Mouse (Mus musculus) monocyte, adult 2 months (primary cell): ENCODE measurements around the gene Bdkrb2.

Experiments
- DNase-seq, 2 experiments: peaks; one replicate each; pipeline ENCODE4 v3.0.0; 2022; ENCODE audit warnings: low spot score in 2 of 2, low read depth in 1 of 2

Gene Bdkrb2

GRCm38 (mm10) chr12:105546538-105546937 is 16.5 kb upstream of the Bdkrb2 start:
- DNase-seq: no peak

GRCm38 (mm10) chr12:105547151-105547550 is 15.9 kb upstream of the Bdkrb2 start:
- no peak for DNase-seq

DNA sequence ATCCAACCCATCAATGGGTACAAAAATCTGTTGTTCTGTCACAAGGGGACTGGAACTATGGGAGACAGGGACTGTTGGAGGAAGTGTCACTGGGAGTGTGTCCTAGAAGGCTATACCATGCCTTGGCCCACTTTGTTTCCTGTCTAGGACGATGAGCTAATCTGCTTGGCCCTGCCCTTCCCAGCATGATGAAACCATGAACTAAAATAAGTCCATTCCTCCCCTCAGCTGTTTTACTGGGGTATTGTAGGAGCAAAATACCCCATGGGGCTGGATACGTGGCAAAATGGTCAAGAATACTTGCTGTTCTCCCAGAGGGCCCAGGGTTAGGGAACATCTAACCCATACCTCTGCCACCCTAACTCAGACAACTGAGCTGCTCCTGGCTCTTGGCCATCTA is 15.0 kb upstream of the Bdkrb2 start:
- DNase-seq: no peak

GRCm38 (mm10) chr12:105548881-105549280 is 14.1 kb upstream of the Bdkrb2 start:
- DNase-seq: no peak

DNA sequence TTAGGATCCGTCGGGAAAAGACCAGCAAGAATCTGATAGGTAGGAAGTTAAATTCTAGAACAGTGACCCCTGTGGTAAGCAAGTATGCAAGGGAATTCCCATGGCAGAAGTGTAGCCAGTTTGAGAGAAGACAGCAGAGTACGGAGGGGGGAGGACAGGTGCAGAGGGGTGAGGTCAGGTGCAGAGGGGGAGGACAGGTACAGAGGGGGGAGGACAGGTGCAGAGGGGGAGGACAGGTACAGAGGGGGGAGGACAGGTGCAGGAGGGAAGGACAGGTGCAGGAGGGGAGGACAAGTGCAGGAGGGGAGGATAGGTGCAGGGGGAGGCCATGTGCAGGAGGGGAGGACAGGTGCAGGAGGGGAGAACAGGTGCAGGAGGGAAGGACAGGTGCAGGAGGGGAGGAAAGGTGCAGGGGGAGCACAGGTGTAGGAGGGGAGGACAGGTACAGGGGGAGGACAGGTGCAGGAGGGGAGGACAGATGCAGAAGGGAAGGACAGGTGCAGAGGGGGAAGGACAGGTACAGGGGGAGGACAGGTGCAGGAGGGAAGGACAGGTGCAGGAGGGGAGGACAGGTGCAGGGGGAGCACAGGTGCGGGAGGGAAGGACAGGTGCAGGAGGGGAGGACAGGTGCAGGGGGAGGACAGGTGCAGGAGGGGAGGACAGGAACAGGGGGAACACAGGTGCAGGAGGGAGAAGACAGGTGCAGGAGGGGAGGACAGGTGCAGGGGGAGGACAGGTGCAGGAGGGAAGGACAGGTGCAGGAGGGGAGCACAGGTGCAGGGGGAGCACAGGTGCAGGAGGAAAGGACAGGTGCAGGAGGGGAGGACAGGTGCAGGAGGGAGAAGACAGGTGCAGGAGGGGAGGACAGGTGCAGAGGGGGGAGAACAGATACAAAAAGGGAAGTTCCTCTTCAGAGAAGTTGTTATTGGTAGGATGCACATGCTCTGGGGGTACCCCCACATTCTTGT is 12.9 kb upstream of the Bdkrb2 start:
- no peak for DNase-seq

DNA sequence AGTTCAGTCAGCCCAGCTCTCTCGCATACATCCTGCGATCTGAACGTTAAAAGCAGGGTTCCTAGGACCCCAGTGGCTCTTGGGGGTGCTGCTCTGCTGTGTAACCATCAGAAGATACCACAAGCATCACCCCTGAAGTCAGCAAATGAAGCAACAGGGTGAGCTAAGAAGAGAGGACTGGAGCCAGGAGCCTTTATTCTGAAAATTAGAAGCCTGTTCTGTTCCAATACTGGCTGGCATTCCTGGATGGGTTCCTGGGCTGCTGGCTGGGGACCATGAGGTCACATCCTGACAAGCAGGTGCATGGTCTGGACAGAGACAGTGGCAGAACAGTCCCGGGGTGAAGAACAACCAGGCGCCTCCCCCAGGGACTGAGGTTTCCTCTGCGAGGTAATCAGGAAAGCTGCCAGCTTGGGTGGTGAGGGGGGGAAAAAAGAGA is 11.5 kb upstream of the Bdkrb2 start:
- no peak for DNase-seq

GRCm38 (mm10) chr12:105554151-105554772 is 8.8 kb upstream of the Bdkrb2 start:
- no peak for DNase-seq

DNA sequence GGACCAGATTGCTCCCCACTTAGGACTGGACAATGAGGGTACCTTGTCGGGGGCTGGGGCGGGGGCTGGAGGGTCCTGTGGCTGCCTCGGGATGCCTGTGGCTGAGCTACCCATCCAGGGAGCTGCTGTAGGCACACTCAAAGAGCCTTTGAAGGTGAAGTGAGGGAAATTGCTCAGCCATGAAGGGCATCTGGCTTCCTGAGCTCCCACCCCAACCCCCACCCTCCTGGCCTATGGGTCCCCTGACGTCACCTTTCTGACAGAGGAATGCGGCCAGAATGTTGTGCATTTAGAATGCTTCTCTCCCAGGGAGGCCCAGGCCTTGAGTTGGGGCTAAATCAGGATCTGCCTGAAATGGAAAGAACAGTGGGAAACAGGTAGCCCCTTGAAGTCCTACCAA is 7.9 kb upstream of the Bdkrb2 start:
- no peak for DNase-seq

DNA sequence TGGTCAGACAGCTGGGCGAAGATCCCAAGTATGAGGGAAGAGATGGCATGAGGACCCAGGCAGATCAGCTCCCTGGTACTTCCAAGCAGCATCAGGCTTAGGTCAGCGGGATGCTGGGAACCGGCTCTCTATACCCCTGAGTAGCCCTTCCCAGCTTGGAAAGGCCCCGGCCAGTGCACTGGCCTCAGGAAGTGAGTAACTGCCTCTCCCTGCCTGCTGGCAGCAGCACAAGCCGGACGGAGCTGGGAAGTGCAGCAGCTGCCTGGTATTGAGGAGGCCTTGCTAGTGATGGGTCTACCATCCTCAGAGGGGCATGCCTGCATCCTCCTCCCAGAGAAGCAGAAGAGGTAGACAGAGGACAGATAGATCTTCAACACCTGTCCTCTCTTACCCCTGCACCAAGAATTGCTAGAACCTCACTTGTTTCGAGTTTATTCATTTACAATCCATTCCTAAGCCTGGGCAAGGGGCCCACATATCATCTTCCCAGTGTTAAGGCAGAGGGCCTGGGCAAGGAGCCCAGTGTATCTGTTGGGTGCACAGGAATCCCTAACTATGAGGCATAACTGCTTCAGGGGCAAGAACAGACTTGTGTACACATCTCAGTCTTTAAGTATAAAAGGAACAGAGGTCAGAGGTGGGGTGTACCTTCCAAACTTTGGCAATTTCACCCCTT is 5.6 kb upstream of the Bdkrb2 start:
- DNase-seq: no peak

GRCm38 (mm10) chr12:105561007-105561534 is 2.0 kb upstream of the Bdkrb2 start:
- no peak for DNase-seq

- DNase-seq: no peak
Measured at GRCm38 (mm10) chr12:105562056-105562820, 788 bp upstream of the Bdkrb2 start.

GRCm38 (mm10) chr12:105563726-105564275 is 775 bp downstream of the Bdkrb2 start:
- DNase-seq: no peak

DNA sequence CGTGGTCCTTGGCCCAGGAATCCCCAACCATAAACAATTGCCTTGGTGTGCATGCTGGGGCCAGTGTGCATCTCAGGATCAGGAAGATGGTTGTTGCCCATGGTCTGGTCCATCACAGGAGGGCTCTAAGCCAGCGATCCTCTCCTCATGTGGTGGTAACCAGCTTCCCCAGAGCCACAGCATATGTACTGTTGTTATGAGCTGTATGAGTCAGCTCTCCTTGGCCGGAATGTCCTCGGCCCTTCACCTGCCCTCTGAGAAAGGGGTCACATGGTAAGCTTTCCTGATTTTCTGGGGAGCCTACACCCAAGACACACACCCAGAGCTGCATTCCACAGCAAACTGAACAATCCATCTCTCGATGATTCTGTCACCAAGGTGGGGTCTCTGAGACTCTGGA is 2.2 kb downstream of the Bdkrb2 start:
- no peak for DNase-seq

DNA sequence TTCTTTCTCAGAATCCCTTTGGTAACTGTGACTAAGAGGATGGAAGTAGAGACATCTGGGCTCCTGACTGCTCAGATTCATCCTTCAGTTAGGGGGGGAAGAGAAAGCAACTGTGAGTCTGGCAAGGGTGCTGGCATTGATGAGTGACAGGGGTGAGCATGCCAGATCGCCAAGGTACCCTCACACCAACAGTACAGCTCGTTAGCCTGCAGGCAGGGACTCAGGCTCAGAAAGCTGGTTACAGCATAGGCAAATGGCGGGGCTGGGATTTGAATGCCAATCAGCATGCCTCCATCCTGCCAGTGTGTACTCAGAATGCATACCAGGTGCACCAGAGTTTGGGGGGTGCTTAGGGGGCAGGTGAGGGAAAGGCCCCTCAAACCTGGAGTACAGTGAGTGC is 8.8 kb downstream of the Bdkrb2 start:
- DNase-seq: no peak

DNA sequence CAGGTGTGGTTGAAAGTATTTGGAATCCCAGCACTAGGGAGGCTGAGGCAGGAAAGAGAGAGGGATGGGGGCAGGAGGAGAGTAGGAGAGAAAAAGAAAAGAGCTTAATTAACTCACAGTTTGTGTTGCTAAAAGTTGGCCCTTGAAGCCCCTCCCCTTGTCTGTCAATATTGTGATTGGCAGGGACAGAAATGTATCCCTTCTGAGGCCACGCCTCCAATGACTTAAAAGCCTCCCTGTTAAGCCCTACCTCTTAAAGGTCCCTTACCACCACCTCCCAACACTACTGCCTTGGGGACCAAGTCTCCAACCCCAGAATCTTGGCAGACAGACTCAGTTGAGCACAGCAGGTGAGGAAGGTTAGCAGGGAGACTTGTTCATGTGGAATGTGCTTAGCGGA is 9.6 kb downstream of the Bdkrb2 start:
- DNase-seq: no peak

GRCm38 (mm10) chr12:105574356-105574755 is 11.3 kb downstream of the Bdkrb2 start:
- no peak for DNase-seq

- no peak for DNase-seq
Measured at GRCm38 (mm10) chr12:105580490-105580889, 17.5 kb downstream of the Bdkrb2 start.

DNA sequence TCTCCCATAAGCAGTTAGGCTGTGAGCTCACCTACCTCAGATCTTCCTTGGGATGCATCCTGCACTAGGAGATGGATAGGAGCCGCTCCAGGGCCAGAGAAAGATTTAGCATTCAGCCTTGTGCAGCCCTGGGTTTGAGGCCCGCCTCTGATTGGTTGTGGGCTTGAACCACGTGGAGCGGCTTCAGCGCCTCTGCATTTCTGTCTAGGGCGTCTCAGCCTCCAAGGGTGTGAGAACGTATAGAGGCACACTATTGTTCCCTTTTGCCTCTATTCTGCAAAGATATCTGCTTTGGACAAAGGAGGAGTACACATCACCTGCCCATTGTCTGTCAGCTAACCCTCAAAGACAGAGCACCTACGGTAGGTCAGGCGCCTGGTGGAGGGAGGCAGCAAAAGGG is 19.5 kb downstream of the Bdkrb2 start:
- DNase-seq: no peak

- no peak for DNase-seq
Measured at GRCm38 (mm10) chr12:105583484-105583883, 20.5 kb downstream of the Bdkrb2 start.

GRCm38 (mm10) chr12:105584851-105585250 is 21.8 kb downstream of the Bdkrb2 start:
- DNase-seq: peak; percentile 20 to 46

DNA sequence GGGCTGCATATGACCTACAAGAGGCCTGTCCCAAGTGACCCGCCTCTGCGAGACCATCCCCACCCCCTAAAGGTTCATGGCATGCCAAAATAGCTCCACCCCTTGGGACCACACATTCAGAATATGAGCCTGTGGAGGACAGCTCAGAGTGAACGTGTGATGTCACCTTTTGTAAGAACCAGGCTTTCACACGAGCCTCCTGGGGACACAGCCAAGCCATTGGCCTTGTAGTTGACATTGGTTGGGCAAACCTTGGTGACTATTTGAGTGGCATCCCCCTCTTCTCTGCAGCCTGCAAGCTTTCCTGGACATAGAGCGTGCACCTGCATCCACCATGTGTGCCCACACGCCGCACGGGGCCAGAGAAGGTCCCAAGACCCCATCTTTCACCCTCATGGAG is 24.5 kb downstream of the Bdkrb2 start:
- DNase-seq: no peak
